Mouse (Mus musculus) small intestine, adult 2 months (tissue): ENCODE measurements around the gene Mgat4e. TPM values are rescaled to one million over a fixed set of nuclear protein-coding genes. Genes with fewer than 3 reads are reported as not detected.
"Not testable (repeated sequence)": the region's sequence is repeated elsewhere in the genome, so short reads cannot be mapped to it uniquely, and the experiment has no call there.

ENCODE experiments used
- H3K27ac ChIP-seq: fragments of 200-500 bp; 2 replicates; pipeline ENCODE4 v1.5.1; 2012; ENCODE audit warnings: low read depth, low read length, control low read depth, inconsistent platforms; ENCODE audit not compliant: insufficient read depth
- H3K27me3 ChIP-seq: fragments of 200-500 bp; 2 replicates; pipeline ENCODE4 v1.6.1; 2012; ENCODE audit warnings: mild to moderate bottlenecking, moderate library complexity, low read length, inconsistent platforms; ENCODE audit not compliant: control insufficient read depth, insufficient read depth
- H3K36me3 ChIP-seq: fragments of 200-500 bp; 2 replicates; pipeline ENCODE4 v1.6.1; 2012; ENCODE audit warnings: mild to moderate bottlenecking, low read length, control low read depth, inconsistent platforms; ENCODE audit not compliant: control insufficient read depth, insufficient read depth
- H3K4me1 ChIP-seq: fragments of 200-500 bp; 2 replicates; pipeline ENCODE4 v1.6.1; 2012; ENCODE audit warnings: low read length, inconsistent platforms, mixed read lengths; ENCODE audit not compliant: control insufficient read depth, insufficient read depth, insufficient read length
- H3K4me3 ChIP-seq: fragments of 200-500 bp; 2 replicates; pipeline ENCODE4 v1.5.1; 2012; ENCODE audit warnings: low read depth, mild to moderate bottlenecking, control low read depth, inconsistent platforms, low read length, moderate library complexity
- CTCF ChIP-seq: fragments of 200-500 bp; IDR thresholded peaks from 2 replicates; pipeline ENCODE4 v1.5.1; 2012; ENCODE audit warnings: low read depth, mild to moderate bottlenecking, control low read depth, inconsistent platforms, low read length, moderate library complexity, mixed read lengths; ENCODE audit not compliant: insufficient replicate concordance, insufficient read length; ENCODE audit errors: extremely low read depth
- POLR2A ChIP-seq: fragments of 200-500 bp; IDR thresholded peaks from 2 replicates; pipeline ENCODE4 v1.6.1; 2012; ENCODE audit warnings: low read depth, mild to moderate bottlenecking, control low read depth, inconsistent platforms, low read length, moderate library complexity
- WGBS: fragments of 180-500 bp; shearing (Covaris S2); methylation state at CpG from one replicate; pipeline ENCODE4 v1.1.7; 2018; 5-methylcytosine and 5-hydroxymethylcytosine counted together
- polyA plus RNA-seq: library from polyadenylated mRNA; depleted of rRNA; stranded (reverse); fragments of >200 nt; gene quantifications from 2 replicates; pipeline ENCODE4 v1.2.3, GENCODE M21; 2012

Mgat4e gene
- polyA plus RNA-seq, 1 experiment, result not detected

DNA sequence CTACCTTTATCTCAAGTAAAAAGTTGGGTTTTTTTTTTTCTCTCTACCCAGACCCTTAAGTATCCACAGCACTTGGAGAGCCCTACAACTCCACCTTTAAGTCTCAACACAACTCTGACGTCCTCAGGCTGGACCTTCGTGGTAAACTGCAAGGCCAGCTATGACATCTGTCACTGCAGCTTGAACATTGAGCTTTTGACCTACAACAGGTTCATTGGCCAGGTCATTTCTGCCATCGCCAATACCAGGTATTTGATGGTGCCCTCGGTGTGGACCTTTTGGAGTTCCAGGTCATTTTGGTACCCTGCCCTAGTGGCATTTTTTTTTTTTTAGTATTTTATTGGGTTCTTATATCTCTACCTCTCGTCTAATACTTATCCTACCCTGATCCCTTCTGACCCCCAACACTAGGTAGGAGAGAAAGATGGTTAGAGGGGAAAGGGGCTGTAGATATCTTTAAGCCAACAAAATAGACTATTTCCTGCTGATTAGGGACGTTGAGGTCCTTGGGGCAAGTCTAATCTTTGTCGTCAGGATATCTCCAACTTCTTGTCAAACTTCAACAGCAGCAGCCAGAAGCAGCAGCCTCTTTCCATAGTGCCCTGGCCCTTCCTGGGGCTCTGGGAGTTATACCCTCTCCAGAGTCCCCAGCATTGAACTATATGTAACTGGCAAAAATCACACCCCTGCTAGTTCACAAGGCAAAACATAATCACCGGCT is 29.3 kb downstream of the Mgat4e start:
- no peak overlapping the region for H3K4me3 ChIP-seq
- no peaks in the 10 kb centered on the region for H3K27me3 ChIP-seq
- H3K27ac ChIP-seq, result peak overlapping the region; percentile 92
- TF ChIP-seq CTCF, result no peak
- TF ChIP-seq POLR2A, result no peak
- peaks cover 27% of the 10 kb centered on the region; the same call in 1 of the 2 replicates for H3K4me1 ChIP-seq
- 48% methylated on average over 8 of the region's 8 CpGs for WGBS
- H3K36me3 ChIP-seq, result no peaks in the 10 kb centered on the region

DNA sequence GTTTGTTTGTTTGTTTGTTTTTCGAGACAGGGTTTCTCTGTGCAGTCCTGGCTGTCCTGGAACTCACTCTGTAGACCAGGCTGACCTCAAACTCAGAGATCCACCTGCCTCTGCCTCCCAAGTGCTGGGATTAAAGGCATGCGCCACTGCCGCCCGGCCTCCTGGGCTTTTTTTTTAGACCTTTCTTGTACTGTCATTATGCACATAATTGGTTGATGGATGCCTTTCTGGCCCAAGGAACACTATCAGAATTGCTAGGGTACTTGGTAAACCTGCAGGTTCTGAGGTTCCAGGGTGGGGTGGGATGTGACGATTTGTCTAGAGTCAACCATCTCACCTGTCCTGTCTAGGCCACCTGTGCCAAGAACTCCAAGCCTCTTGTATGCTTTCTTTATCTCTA is 30.3 kb downstream of the Mgat4e start:
- H3K27ac ChIP-seq, H3K36me3 ChIP-seq, H3K27me3 ChIP-seq, H3K4me3 ChIP-seq: not testable (repeated sequence)
- 83% methylated on average over 5 of the region's 5 CpGs for WGBS
- peaks cover 26% of the 10 kb centered on the region; the same call in 1 of the 2 replicates for H3K4me1 ChIP-seq

DNA sequence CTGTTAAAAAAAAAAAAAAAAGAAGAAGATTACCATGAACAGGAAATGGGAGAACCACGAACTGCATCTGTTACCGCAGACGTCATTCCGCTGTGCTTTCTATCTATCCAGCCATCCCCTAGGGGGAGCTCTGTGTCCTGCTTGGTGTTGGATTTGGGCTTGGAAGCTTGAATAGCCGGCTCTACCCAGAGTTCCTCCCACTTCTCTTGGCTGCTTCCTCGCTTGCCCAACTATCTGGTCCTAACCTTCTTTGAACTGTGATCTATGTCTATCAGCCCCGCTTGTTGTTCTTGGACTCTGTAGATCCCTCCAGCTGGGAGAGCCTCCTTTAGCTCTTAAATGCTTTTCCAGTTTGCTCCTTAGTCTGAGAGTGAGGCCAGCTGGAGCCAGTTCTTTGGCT is 30.8 kb downstream of the Mgat4e start:
- no peak overlapping the region for H3K27ac ChIP-seq
- 2% methylated on average over 7 of the region's 7 CpGs for WGBS

DNA sequence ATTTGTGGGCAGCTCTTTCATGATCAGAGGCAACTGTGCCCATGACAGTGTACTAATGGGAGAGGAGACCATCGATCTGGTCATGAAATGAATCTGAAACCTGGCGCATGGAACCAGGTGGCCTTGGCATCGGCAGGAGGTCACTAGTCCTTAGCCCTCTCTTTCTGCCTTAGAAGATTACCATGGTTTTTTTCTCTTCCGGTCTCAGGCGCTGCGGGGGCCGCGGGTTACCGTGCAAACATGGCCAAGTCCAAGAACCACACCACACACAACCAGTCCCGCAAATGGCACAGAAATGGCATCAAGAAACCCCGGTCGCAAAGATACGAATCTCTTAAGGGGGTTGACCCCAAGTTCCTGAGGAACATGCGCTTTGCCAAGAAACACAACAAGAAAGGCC is 31.6 kb downstream of the Mgat4e start:
- WGBS, result 91% methylated on average over 14 of the region's 14 CpGs
- not testable (repeated sequence) for H3K27ac ChIP-seq

More for the DNA sequence above, 30.8 kb downstream of the Mgat4e start:
- H3K4me1 ChIP-seq, result peaks cover 21% of the 10 kb centered on the region; the same call in 1 of the 2 replicates
- H3K36me3 ChIP-seq, result no peaks in the 10 kb centered on the region
- peak; percentile 85; the same call in 1 of the 2 replicates for TF ChIP-seq CTCF
- no peak for TF ChIP-seq POLR2A
- H3K4me3 ChIP-seq, result no peak overlapping the region
- H3K27me3 ChIP-seq, result no peaks in the 10 kb centered on the region

GRCm38 (mm10) chr1:134516491-134517198 is 32.8 kb downstream of the Mgat4e start:
- H3K4me3 ChIP-seq, result no peak overlapping the region
- H3K36me3 ChIP-seq, result no peaks in the 10 kb centered on the region
- 83% methylated on average over 4 of the region's 4 CpGs for WGBS
- TF ChIP-seq POLR2A (no peak), CTCF (no peak)
- H3K27me3 ChIP-seq, result no peaks in the 10 kb centered on the region
- H3K4me1 ChIP-seq, result peaks cover 13% of the 10 kb centered on the region; the same call in 1 of the 2 replicates
- no peak overlapping the region for H3K27ac ChIP-seq

More for the DNA sequence above, 31.6 kb downstream of the Mgat4e start:
- H3K4me3 ChIP-seq, H3K36me3 ChIP-seq, H3K27me3 ChIP-seq: not testable (repeated sequence)
- H3K4me1 ChIP-seq, result peaks cover 22% of the 10 kb centered on the region; the same call in 1 of the 2 replicates

DNA sequence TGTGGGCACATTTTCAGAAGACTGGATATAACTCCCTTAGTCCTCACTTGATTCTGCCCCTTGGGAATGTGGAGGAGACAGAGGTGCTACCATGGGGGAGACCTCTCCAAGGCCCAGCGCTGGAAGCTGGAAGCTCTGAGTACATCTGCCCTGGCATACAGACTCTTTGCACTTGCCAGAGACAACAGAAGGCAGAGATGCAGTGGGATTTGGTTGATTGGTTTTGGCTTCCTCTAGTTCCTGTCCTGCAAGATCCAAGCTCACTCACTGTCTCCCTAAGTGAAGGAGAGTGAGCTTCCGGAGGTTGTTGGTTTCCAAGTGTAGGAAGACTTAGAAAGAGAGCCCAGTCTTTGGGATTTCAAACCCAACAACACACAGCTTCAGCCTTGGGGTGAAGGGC is 33.6 kb downstream of the Mgat4e start:
- Histone ChIP-seq H3K27ac (no peak overlapping the region), H3K36me3 (no peaks in the 10 kb centered on the region), H3K4me3 (no peak overlapping the region), H3K4me1 (peaks cover 12% of the 10 kb centered on the region; the same call in 1 of the 2 replicates), H3K27me3 (no peaks in the 10 kb centered on the region)
- WGBS, result 81% methylated on average over 2 of the region's 2 CpGs
- TF ChIP-seq CTCF (no peak), POLR2A (no peak)

GRCm38 (mm10) chr1:134513876-134514590 is 35.4 kb downstream of the Mgat4e start:
- 37% methylated on average over 16 of the region's 16 CpGs for WGBS
- Histone ChIP-seq H3K27ac (no peak overlapping the region), H3K27me3 (no peaks in the 10 kb centered on the region), H3K4me3 (peak overlapping the region; percentile 64), H3K36me3 (no peaks in the 10 kb centered on the region), H3K4me1 (peaks cover 6% of the 10 kb centered on the region; the same call in 1 of the 2 replicates)
- no peak for TF ChIP-seq CTCF
- no peak for TF ChIP-seq POLR2A
